Mouse (Mus musculus) macrophage (primary cell): ENCODE measurements around the gene Gtf2ird1. TPM values are rescaled to one million over a fixed set of nuclear protein-coding genes. Genes with fewer than 3 reads are reported as not detected.
A peak's percentile ranks its signal among the peaks of the same experiment; 100 is the strongest.

ENCODE experiments used
- H3K27ac ChIP-seq: fragments of 350-480 bp; formaldehyde crosslinking; 2 replicates; pipeline ENCODE4 v1.9.0; 2021
- H3K36me3 ChIP-seq: fragments of 350-480 bp; formaldehyde crosslinking; 2 replicates; pipeline ENCODE4 v1.9.0; 2021; ENCODE audit errors: inconsistent target
- H3K4me3 ChIP-seq: fragments of 350-480 bp; formaldehyde crosslinking; 2 replicates; pipeline ENCODE4 v1.9.0; 2021; ENCODE audit errors: inconsistent target
- H3K79me2 ChIP-seq: fragments of 350-480 bp; formaldehyde crosslinking; 2 replicates; pipeline ENCODE4 v1.9.0; 2021; ENCODE audit errors: inconsistent target
- WGBS: methylation state at CpG from one replicate; pipeline ENCODE4 v1.1.7; 2026; ENCODE audit warnings: inconsistent platforms; ENCODE audit not compliant: missing documents; 5-methylcytosine and 5-hydroxymethylcytosine counted together
- polyA plus RNA-seq: library from polyadenylated mRNA; stranded (reverse); fragments of 250-400 nt; gene quantifications from 3 replicates; pipeline ENCODE4 v1.2.4, GENCODE M21; 2018; ENCODE audit warnings: inconsistent platforms

Gtf2ird1 gene
- polyA plus RNA-seq, 1 experiment from 2014 or later = 12.1 TPM

DNA sequence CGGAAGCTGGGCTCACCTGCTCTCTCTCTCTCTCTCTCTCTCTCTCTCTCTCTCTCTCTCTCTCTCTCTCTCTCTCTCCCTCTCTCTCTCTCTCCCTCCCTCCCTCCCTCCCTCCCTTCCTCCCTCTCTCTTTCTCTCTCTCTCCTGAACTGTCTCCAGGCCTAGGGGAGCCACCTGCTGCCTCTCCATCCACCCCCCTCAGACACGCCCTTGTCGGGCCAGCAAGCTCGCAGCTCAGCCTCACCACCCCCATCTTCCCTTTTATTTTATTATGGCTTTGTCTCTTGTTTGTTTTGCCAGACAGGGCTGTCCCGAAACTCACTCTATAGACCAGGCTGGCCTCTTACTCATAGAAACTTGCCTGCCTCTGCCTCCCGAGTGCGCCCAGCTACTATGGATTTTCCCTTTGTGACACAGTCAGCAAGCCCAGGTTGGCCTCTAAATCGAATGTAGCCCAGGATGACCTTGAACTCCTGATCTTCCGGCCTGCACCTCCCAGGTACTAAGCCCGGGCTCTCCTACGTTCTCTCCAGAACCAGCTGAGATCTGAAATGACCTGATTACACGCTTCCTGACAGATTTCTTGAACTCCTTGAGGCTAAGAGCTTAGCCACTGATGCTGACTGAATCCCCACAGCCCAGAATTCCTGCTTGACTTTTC is 34.1 kb downstream of the Gtf2ird1 start:
- Histone ChIP-seq H3K79me2 (no peaks in the 10 kb centered on the region), H3K36me3 (no peaks in the 10 kb centered on the region), H3K27ac (no peak overlapping the region), H3K4me3 (no peak overlapping the region)
- 91% methylated on average over 11 of the region's 12 CpGs for WGBS

- 95% methylated on average over 7 of the region's 9 CpGs for WGBS
- Histone ChIP-seq H3K79me2 (no peaks in the 10 kb centered on the region), H3K27ac (no peak overlapping the region), H3K4me3 (no peak overlapping the region), H3K36me3 (no peaks in the 10 kb centered on the region)
Measured at GRCm38 (mm10) chr5:134421061-134421460, 35.5 kb downstream of the Gtf2ird1 start.

GRCm38 (mm10) chr5:134419700-134420099 is 36.8 kb downstream of the Gtf2ird1 start:
- H3K36me3 ChIP-seq = no peaks in the 10 kb centered on the region
- H3K79me2 ChIP-seq = no peaks in the 10 kb centered on the region
- WGBS = 96% methylated on average over 5 of the region's 5 CpGs
- no peak overlapping the region for H3K4me3 ChIP-seq
- no peak overlapping the region for H3K27ac ChIP-seq

DNA sequence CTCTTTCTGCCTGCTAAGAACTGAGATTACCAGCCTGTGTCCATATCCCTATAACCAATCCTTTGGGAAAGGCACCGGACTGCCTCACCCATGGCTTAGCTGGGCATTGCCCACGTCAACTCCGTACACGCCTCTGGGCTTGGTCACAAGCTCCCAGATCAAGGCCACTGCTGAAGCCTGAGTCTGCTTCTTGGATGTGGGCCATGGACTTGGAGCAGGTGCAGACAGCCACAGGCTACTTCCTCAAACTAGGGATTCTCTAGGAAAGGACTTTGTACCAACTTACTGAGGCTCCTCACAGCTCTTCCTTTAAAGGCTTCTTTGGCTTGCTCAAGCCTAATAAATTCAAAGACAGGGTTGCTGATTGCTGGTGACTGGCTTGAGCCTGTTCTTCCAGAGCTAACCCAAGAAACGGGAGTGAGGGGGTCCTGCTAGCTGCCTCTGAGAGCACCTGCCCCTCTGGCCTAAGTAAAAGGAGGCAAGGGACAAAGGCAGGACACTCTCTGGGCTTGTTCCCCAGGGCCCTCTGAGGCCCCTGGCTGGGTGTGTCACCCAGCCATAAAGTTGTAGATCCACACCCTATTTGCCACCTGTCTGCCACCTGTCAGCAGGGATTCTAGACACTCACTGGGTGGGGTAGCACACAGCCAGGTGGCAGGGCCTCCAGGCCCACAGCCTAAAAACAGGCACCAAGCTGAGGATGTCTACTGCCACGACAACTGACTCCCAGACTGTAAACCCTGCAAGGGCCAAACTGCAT is 38.0 kb downstream of the Gtf2ird1 start:
- 74% methylated on average over 5 of the region's 6 CpGs for WGBS
- Histone ChIP-seq H3K27ac (no peak overlapping the region), H3K79me2 (no peaks in the 10 kb centered on the region)

GRCm38 (mm10) chr5:134412341-134412740 is 44.2 kb downstream of the Gtf2ird1 start:
- WGBS = 51% methylated on average over 2 of the region's 2 CpGs
- Histone ChIP-seq H3K27ac (no peak overlapping the region), H3K79me2 (no peaks in the 10 kb centered on the region), H3K36me3 (no peaks in the 10 kb centered on the region), H3K4me3 (no peak overlapping the region)

More for the DNA sequence above, 38.0 kb downstream of the Gtf2ird1 start:
- Histone ChIP-seq H3K4me3 (no peak overlapping the region), H3K36me3 (no peaks in the 10 kb centered on the region)

DNA sequence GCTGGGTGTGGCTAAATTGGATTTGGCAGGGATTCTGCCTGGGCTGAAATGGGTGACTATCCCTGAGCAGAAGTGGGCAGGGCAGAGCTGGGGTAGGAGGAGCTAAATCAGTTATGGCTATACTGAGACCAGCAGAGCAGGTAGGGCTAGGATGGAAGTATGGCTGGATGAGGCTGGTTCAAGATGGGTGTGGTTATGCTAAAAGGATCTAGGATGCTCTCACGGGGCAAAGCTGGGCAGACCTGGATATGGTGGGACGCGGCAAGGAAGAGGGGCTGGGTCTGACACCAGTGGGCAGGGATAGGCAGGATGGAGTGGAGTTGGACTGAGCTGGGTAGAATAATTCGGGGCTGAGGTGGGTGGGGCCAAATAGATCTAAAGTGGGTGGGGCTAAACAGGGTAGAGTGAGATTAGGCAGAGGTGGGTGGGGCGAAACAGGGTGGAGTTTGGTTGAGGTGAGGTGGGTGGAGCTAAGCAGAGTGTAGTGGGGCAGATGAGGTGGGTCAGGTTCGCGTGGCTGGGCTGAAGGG is 46.1 kb downstream of the Gtf2ird1 start:
- H3K79me2 ChIP-seq = no peaks in the 10 kb centered on the region
- no peak overlapping the region for H3K27ac ChIP-seq
- H3K4me3 ChIP-seq = no peak overlapping the region
- H3K36me3 ChIP-seq = no peaks in the 10 kb centered on the region
- WGBS = 94% methylated on average over 6 of the region's 7 CpGs

DNA sequence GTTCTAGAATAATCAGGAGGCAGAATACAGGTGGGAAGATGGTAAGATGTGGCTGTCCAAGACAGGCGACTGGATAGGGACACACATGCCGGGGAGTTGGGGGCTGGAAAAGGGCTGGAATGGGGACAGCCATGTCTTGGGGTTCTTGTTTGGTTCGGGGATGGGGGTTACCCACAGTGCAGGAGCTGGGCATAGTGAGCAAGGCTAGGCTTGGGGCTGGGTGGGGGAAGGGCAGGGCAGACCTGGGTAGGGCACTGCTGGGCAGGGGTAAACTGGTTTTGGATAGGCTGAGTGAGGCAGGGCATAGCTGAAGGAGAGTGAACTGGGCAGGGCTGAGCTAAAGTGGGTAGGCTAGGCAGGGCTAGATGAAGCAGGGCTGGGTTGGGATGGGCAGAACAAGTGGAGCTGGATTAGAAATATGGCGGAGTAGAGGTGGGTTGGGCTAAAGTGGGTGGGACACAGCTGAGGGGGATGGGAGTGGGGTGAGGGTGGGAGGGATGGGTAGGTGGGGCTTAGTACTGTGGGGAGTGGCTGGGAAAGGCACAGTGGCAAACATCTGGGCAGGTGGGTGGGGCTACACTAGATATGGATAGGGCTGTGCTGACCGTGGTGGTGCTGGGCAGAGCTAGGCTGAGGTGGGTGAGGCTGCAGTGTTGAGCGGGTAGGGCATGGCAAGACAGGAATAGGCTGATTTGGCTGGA is 46.8 kb downstream of the Gtf2ird1 start:
- Histone ChIP-seq H3K36me3 (no peaks in the 10 kb centered on the region), H3K4me3 (no peak overlapping the region), H3K27ac (no peak overlapping the region)

DNA sequence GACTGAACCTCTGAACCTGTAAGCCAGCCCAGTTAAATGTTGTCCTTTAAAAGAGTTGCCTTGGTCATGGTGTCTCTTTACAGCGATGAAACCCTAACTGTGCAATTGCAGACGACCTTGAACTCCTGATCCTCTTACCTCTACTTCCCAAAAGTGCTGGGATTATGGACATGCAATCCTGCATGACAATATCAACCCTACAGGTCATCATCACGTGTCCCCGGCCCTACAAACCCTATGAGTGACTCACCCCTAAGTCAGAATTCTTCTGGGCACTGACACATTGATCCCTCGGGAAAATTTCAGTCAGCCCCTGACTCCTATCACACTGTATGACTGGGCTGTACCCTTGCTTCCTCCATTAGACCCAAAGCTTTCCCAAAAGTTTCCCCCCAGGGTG is 48.4 kb downstream of the Gtf2ird1 start:
- Histone ChIP-seq H3K4me3 (no peak overlapping the region), H3K79me2 (no peaks in the 10 kb centered on the region), H3K36me3 (no peaks in the 10 kb centered on the region), H3K27ac (no peak overlapping the region)
- 93% methylated on average over 5 of the region's 5 CpGs for WGBS

More for the DNA sequence above, 46.8 kb downstream of the Gtf2ird1 start:
- H3K79me2 ChIP-seq = no peaks in the 10 kb centered on the region
- WGBS = 98% methylated on average over 6 of the region's 6 CpGs

- no peak overlapping the region for H3K27ac ChIP-seq
- no peak overlapping the region for H3K4me3 ChIP-seq
- no peaks in the 10 kb centered on the region for H3K36me3 ChIP-seq
- no peaks in the 10 kb centered on the region for H3K79me2 ChIP-seq
- WGBS = 94% methylated on average over 18 of the region's 18 CpGs
Measured at GRCm38 (mm10) chr5:134401841-134402240, 54.7 kb downstream of the Gtf2ird1 start.

DNA sequence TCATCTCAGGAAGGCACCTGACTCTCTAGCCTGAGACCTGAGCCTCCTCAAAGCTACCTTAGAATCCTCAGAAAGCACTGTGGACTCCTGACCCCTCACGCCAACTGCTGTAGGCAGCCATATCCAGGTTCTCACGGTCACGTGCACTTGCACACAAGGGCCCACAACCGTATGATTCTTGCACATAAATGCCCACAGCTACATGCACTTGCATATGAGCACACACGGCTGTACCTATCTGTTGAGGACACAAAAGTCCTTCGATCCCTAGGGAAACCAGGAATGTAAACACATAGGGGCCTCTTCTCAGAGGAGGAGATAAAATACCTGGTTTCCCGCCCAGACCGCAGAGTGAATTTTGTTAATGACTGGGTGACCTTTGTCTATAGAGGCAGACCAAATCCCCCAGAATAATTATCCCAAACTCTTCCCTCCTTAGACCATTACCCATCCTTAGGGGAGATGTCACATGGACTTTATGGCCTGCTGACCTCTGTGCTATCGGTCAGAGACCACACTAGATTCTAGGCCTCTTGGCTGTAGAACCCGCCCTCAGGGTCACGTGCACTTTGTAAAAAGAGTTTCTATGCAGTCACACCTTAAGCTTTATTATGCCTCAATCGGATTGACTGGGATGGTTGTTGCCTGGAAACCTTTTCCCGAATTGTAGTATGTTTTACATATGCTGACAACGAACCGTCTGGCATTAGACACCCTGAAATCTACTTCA is 58.9 kb downstream of the Gtf2ird1 start:
- Histone ChIP-seq H3K79me2 (no peaks in the 10 kb centered on the region), H3K4me3 (no peak overlapping the region), H3K27ac (no peak overlapping the region), H3K36me3 (no peaks in the 10 kb centered on the region)
- WGBS = 95% methylated on average over 14 of the region's 15 CpGs

DNA sequence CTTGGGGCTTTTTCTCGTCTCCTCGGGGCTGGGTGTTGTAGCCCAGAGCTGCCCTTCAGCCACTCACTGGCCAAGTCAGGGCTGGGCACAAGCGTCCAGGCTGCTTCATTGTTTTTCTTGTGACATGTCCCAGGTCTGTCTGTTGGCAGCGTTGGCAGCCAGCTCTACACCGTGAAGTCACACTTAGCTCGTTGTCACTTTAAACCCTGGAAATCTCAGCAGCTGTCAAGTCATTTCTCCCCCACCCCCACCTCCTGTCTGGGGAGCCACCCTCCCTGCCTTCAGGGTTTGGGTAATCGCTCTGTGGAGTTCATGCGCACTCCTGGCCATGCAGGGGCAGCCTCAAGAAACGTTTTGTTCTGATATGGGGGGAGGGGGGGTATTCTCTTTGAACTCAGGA is 60.0 kb downstream of the Gtf2ird1 start:
- no peak overlapping the region for H3K4me3 ChIP-seq

GRCm38 (mm10) chr5:134394624-134395023 is 61.9 kb downstream of the Gtf2ird1 start:
- Histone ChIP-seq H3K36me3 (no peaks in the 10 kb centered on the region), H3K27ac (peak overlapping the region; percentile 24), H3K4me3 (no peak overlapping the region), H3K79me2 (no peaks in the 10 kb centered on the region)
- WGBS = 9% methylated on average over 10 of the region's 10 CpGs

More for the DNA sequence above, 60.0 kb downstream of the Gtf2ird1 start:
- 86% methylated on average over 9 of the region's 9 CpGs for WGBS
- H3K36me3 ChIP-seq = no peaks in the 10 kb centered on the region
- H3K27ac ChIP-seq = no peak overlapping the region
- H3K79me2 ChIP-seq = no peaks in the 10 kb centered on the region

- WGBS = 79% methylated on average over 6 of the region's 6 CpGs
- no peaks in the 10 kb centered on the region for H3K36me3 ChIP-seq
- H3K27ac ChIP-seq = no peak overlapping the region
- no peaks in the 10 kb centered on the region for H3K79me2 ChIP-seq
- no peak overlapping the region for H3K4me3 ChIP-seq
Measured at GRCm38 (mm10) chr5:134393624-134394023, 62.9 kb downstream of the Gtf2ird1 start.

DNA sequence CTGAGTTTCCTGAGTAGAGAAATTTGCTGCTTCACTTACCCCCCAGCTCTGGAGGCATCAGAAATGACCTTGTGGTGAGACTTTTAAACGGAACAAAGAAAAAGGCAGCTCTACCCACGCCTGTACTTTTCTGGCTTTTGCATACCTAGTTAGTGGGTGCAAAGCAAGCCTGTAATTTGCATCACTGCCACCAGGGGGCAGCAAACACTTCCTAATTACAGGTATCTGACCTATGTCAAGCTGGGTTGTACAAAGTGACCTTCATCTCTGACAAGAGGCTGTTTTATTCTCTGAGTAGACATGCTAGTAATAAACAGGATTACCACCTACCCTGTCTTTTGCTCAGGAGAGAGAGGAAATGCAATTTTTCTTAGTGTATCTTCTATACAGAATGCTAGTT is 71.4 kb downstream of the Gtf2ird1 start:
- Histone ChIP-seq H3K36me3 (no peaks in the 10 kb centered on the region), H3K79me2 (no peaks in the 10 kb centered on the region), H3K4me3 (no peak overlapping the region), H3K27ac (no peak overlapping the region)
- 86% methylated on average over 2 of the region's 2 CpGs for WGBS
